Mouse (Mus musculus) ES-E14 (cell line): Measurements from ENCODE around the gene Gm7271. TPM values are rescaled to one million over a fixed set of nuclear protein-coding genes. Genes with fewer than 3 reads are reported as not detected.

Experiments used
- DNase-seq: peaks from one replicate; pipeline ENCODE4 v3.0.0-alpha.2; 2013; ENCODE audit warnings: low read depth, low spot score
- H3K27ac ChIP-seq: 2 replicates; pipeline ENCODE4 v1.5.1; 2012; ENCODE audit warnings: low read depth, mild to moderate bottlenecking, low read length, moderate library complexity, mixed read lengths; ENCODE audit not compliant: poor library complexity, insufficient read depth, severe bottlenecking
- H3K36me3 ChIP-seq: 2 replicates; pipeline ENCODE4 v1.6.1; 2012; ENCODE audit warnings: mild to moderate bottlenecking, low read length, moderate library complexity, mixed read lengths; ENCODE audit not compliant: control insufficient read depth, poor library complexity, insufficient read depth, severe bottlenecking
- H3K4me1 ChIP-seq, 2 experiments: fragments of 150-350 bp in 1 of 2; sonication (generic) in 1 of 2; 2 replicates each; pipeline ENCODE4 v1.6.1; 2012; ENCODE audit warnings: low read length in 2 of 2, mild to moderate bottlenecking in 1 of 2, mixed read lengths in 1 of 2; ENCODE audit not compliant: control insufficient read depth in 2 of 2, insufficient read depth in 2 of 2, poor library complexity in 1 of 2
- H3K4me3 ChIP-seq, 2 experiments: fragments of 150-350 bp in 1 of 2; sonication (generic) in 1 of 2; 2 replicates each; pipeline ENCODE4 v1.5.1; 2012; ENCODE audit warnings: low read length in 2 of 2, low read depth in 1 of 2, mild to moderate bottlenecking in 1 of 2, mixed read lengths in 1 of 2; ENCODE audit not compliant: insufficient read depth in 1 of 2, poor library complexity in 1 of 2, severe bottlenecking in 1 of 2
- H3K9ac ChIP-seq: 2 replicates; pipeline ENCODE4 v1.6.1; 2012; ENCODE audit warnings: low read depth, mild to moderate bottlenecking, low read length, mixed read lengths; ENCODE audit not compliant: poor library complexity, insufficient read depth, severe bottlenecking
- H3K9me3 ChIP-seq: fragments of 150-350 bp; sonication (generic); 2 replicates; pipeline ENCODE4 v1.6.1; 2012; ENCODE audit warnings: low read depth, mild to moderate bottlenecking, low read length; ENCODE audit not compliant: control insufficient read depth, insufficient read depth
- CHD2 ChIP-seq: IDR thresholded peaks from 2 replicates; pipeline ENCODE4 v1.6.1; 2014; ENCODE audit warnings: mild to moderate bottlenecking, low read depth, low read length, inconsistent platforms
- HCFC1 ChIP-seq: IDR thresholded peaks from 2 replicates; pipeline ENCODE4 v1.6.1; 2012; ENCODE audit warnings: low read length, inconsistent platforms, borderline replicate concordance; ENCODE audit not compliant: insufficient read depth
- MAFK ChIP-seq: IDR thresholded peaks from 2 replicates; pipeline ENCODE4 v1.6.1; 2014; ENCODE audit warnings: mild to moderate bottlenecking, low read depth, low read length, inconsistent platforms; ENCODE audit not compliant: insufficient read depth
- ZC3H11A ChIP-seq: IDR thresholded peaks from 2 replicates; pipeline ENCODE4 v1.6.1; 2012; ENCODE audit warnings: low read depth, mild to moderate bottlenecking, inconsistent platforms, low read length, borderline replicate concordance
- ZNF384 ChIP-seq: IDR thresholded peaks from 2 replicates; pipeline ENCODE4 v1.6.1; 2012; ENCODE audit warnings: low read depth, low read length, inconsistent platforms
- in situ Hi-C, 2 experiments: fragments of 600-800 bp; cut with MboI; formaldehyde crosslinking; loops; one replicate each; pipeline ENCODE4 v1.15.1; 2025; ENCODE audit warnings: low sequenced_read_pairs in 2 of 2, inconsistent platforms in 1 of 2; ENCODE audit not compliant: unreplicated experiment in 2 of 2
- total RNA-seq: library from RNA; depleted of rRNA; stranded (reverse); fragments of 300-350 nt; gene quantifications from 2 replicates; pipeline ENCODE4 v1.2.3, GENCODE M21; 2012; rRNA removed

Gm7271 gene
- total RNA-seq, 1 experiment = not detected

- H3K27ac ChIP-seq = no peak overlapping the region
- no peak overlapping the region for H3K4me3 ChIP-seq
- TF ChIP-seq ZC3H11A = no peak
- TF ChIP-seq ZNF384 = no peak
- TF ChIP-seq MAFK = no peak
- TF ChIP-seq CHD2 = no peak
- TF ChIP-seq HCFC1 = no peak
- no peak for DNase-seq
- no peaks in the 10 kb centered on the region for H3K9me3 ChIP-seq
- H3K36me3 ChIP-seq = no peaks in the 10 kb centered on the region
- H3K4me1 ChIP-seq = no peaks in the 10 kb centered on the region
- H3K9ac ChIP-seq = no peak overlapping the region
- in situ Hi-C loops = no loop called here
These were observed 66.6 kb downstream of the Gm7271 start for GRCm38 (mm10) chr5:76550426-76550825.

GRCm38 (mm10) chr5:76565321-76565720 is 81.5 kb downstream of the Gm7271 start:
- H3K4me1 ChIP-seq = no peaks in the 10 kb centered on the region
- DNase-seq = peak; percentile 60
- peak; percentile 91 for TF ChIP-seq ZC3H11A
- peak; percentile 96 for TF ChIP-seq MAFK
- TF ChIP-seq HCFC1 = 0 out of 2 replicates have a peak, but pooled peaks have one; percentile 31
- TF ChIP-seq CHD2 = no peak
- TF ChIP-seq ZNF384 = peak; percentile 63; the same call in 1 of the 2 replicates

More at GRCm38 (mm10) chr5:76565321-76565720, 81.5 kb downstream of the Gm7271 start:
- H3K4me3 ChIP-seq = no peak overlapping the region
- peaks cover 9% of the 10 kb centered on the region for H3K36me3 ChIP-seq
- in situ Hi-C loops = no loop called here
- no peak overlapping the region for H3K27ac ChIP-seq
- no peak overlapping the region for H3K9ac ChIP-seq
- H3K9me3 ChIP-seq = no peaks in the 10 kb centered on the region

Other genes starting within 250 kb of the Gm7271 start
- 16.4 and 16.8 TPM in 2 replicates for gene Clock, start 179.2 kb upstream of the Gm7271 start, total RNA-seq
- gene Pdcl2, start 152.9 kb upstream of the Gm7271 start, total RNA-seq = 1.8 and 2.0 TPM in 2 replicates
- gene Nmu, start 120.3 kb upstream of the Gm7271 start, total RNA-seq = 0.54 and 0.79 TPM in 2 replicates
- 58.1 and 74.3 TPM in 2 replicates for gene Exoc1, start 45.3 kb downstream of the Gm7271 start, total RNA-seq
- gene Cep135, start 104.7 kb downstream of the Gm7271 start, total RNA-seq = 8.8 and 9.1 TPM in 2 replicates
- gene C530008M17Rik, start 172.5 kb downstream of the Gm7271 start, total RNA-seq = 1.1 and 1.4 TPM in 2 replicates